Mouse (Mus musculus) bone marrow macrophage, adult 2 months (primary cell): Measurements from ENCODE around the gene Il27.

Experiments used
- CTCF ChIP-seq: IDR thresholded peaks from 2 replicates; pipeline ENCODE4 v1.5.1; 2012; ENCODE audit warnings: low read depth, mild to moderate bottlenecking, low read length, moderate library complexity
- POLR2A ChIP-seq: IDR thresholded peaks from 2 replicates; pipeline ENCODE4 v1.6.1; 2012; ENCODE audit warnings: mild to moderate bottlenecking, low read depth, low read length, borderline replicate concordance

- no peak for TF ChIP-seq CTCF
- no peak for TF ChIP-seq POLR2A
Measured at GRCm38 (mm10) chr7:126583251-126583709, 11.5 kb downstream of the Il27 start.
